Mouse (Mus musculus): ENCODE measurements around the gene Rab10. TPM values are rescaled to one million over a fixed set of nuclear protein-coding genes. Genes with fewer than 3 reads are reported as not detected.

The Rab10 gene
- polyA plus RNA-seq, 1 experiment from 2014 or later = 88.8 TPM

DNA sequence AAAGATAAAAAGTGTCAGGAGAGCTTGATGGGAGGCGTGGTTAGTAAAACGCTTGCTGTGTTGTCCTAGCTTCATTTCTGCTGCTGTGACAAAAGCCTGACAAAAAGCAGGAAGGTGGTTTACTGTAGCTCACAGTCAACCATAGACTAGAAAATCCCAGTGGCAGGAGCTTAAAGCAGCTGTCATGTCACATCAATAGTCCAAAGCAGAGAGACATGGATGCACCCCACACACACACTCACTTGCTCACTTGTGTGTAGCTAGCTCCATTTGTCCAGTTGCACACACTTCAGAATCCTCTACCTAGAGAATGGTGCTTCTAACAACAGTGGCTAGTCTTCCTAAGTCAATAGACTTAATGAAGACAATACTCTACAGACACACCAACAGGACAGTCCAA lies 42.4 kb downstream of the Rab10 start:
- no peak overlapping the region for H3K4me3 ChIP-seq (ENCODE audit: low read depth, low read length)
- no peak overlapping the region for H3K9ac ChIP-seq (replicated peaks; ENCODE audit: low read depth, low read length)
- no peaks in the 10 kb centered on the region for H3K27me3 ChIP-seq (ENCODE audit: control insufficient read depth, insufficient read depth, low read length)
- H3K36me3 ChIP-seq (ENCODE audit: control insufficient read depth, insufficient read depth, low read length) = no peaks in the 10 kb centered on the region; the same call in 1 of the 2 replicates
- ATAC-seq (ENCODE audit: insufficient number of reproducible peaks, insufficient read depth, low FRiP score, low read depth) = no peak
- H3K4me2 ChIP-seq (replicated peaks; ENCODE audit: low read depth, low read length) = no peak overlapping the region
- no peak overlapping the region for H3K27ac ChIP-seq (ENCODE audit: low read length)
- H3K4me1 ChIP-seq (ENCODE audit: control insufficient read depth, insufficient read depth, low read length) = no peaks in the 10 kb centered on the region
- H3K9me3 ChIP-seq (ENCODE audit: control insufficient read depth, low read depth, low read length) = no peaks in the 10 kb centered on the region
- 83% methylated on average over 2 of the region's 2 CpGs for WGBS

GRCm38 (mm10) chr12:3265188-3265587 lies 44.6 kb downstream of the Rab10 start:
- Histone ChIP-seq H3K9me3 (ENCODE audit: control insufficient read depth, low read depth, low read length) (no peaks in the 10 kb centered on the region), H3K4me3 (ENCODE audit: low read depth, low read length) (no peak overlapping the region), H3K4me2 (replicated peaks; ENCODE audit: low read depth, low read length) (no peak overlapping the region), H3K36me3 (ENCODE audit: control insufficient read depth, insufficient read depth, low read length) (peaks cover 3% of the 10 kb centered on the region; the same call in 1 of the 2 replicates), H3K4me1 (ENCODE audit: control insufficient read depth, insufficient read depth, low read length) (no peaks in the 10 kb centered on the region), H3K9ac (replicated peaks; ENCODE audit: low read depth, low read length) (no peak overlapping the region), H3K27me3 (ENCODE audit: control insufficient read depth, insufficient read depth, low read length) (no peaks in the 10 kb centered on the region), H3K27ac (ENCODE audit: low read length) (no peak overlapping the region)
- ATAC-seq (ENCODE audit: insufficient number of reproducible peaks, insufficient read depth, low FRiP score, low read depth) = no peak
- 92% methylated on average over 2 of the region's 2 CpGs for WGBS

- ATAC-seq (ENCODE audit: insufficient number of reproducible peaks, insufficient read depth, low FRiP score, low read depth) = no peak
- Histone ChIP-seq H3K4me3 (ENCODE audit: low read depth, low read length) (no peak overlapping the region), H3K4me1 (ENCODE audit: control insufficient read depth, insufficient read depth, low read length) (no peaks in the 10 kb centered on the region), H3K27ac (ENCODE audit: low read length) (no peak overlapping the region), H3K36me3 (ENCODE audit: control insufficient read depth, insufficient read depth, low read length) (peaks cover 5% of the 10 kb centered on the region; the same call in 1 of the 2 replicates), H3K9me3 (ENCODE audit: control insufficient read depth, low read depth, low read length) (no peaks in the 10 kb centered on the region), H3K27me3 (ENCODE audit: control insufficient read depth, insufficient read depth, low read length) (no peaks in the 10 kb centered on the region), H3K4me2 (replicated peaks; ENCODE audit: low read depth, low read length) (no peak overlapping the region), H3K9ac (replicated peaks; ENCODE audit: low read depth, low read length) (no peak overlapping the region)
- 68% methylated on average over 2 of the region's 2 CpGs for WGBS
Measured at GRCm38 (mm10) chr12:3264449-3264848, 45.3 kb downstream of the Rab10 start.

GRCm38 (mm10) chr12:3261596-3261995 lies 48.2 kb downstream of the Rab10 start:
- Histone ChIP-seq H3K9me3 (ENCODE audit: control insufficient read depth, low read depth, low read length) (no peaks in the 10 kb centered on the region), H3K36me3 (ENCODE audit: control insufficient read depth, insufficient read depth, low read length) (peaks cover 5% of the 10 kb centered on the region; the same call in 1 of the 2 replicates), H3K4me1 (ENCODE audit: control insufficient read depth, insufficient read depth, low read length) (no peaks in the 10 kb centered on the region), H3K27me3 (ENCODE audit: control insufficient read depth, insufficient read depth, low read length) (no peaks in the 10 kb centered on the region), H3K4me2 (replicated peaks; ENCODE audit: low read depth, low read length) (no peak overlapping the region), H3K9ac (replicated peaks; ENCODE audit: low read depth, low read length) (no peak overlapping the region), H3K27ac (ENCODE audit: low read length) (no peak overlapping the region), H3K4me3 (ENCODE audit: low read depth, low read length) (no peak overlapping the region)
- no peak for ATAC-seq (ENCODE audit: insufficient number of reproducible peaks, insufficient read depth, low FRiP score, low read depth)
- WGBS = 97% methylated on average over 25 of the region's 25 CpGs

DNA sequence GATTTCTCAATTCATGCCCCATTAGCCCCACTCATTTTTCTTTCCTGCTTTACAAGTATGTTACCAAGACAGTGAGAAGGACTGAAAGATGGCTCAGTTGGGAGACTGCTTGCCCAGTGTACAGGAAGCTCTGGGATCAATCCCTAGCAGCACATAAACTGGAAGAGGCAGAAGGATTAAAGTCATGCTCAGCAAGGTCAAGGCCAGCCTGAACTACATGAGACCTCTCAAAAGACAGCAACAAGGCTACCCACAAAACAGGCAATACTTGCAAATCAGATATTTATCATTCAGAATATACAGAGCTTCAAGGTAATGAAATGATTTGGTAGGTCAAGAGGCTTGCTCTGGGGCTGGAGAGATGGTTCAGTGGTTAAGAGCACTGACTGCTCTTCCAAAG lies 53.8 kb downstream of the Rab10 start:
- H3K4me1 ChIP-seq (ENCODE audit: control insufficient read depth, insufficient read depth, low read length) = no peaks in the 10 kb centered on the region
- no peak overlapping the region for H3K9ac ChIP-seq (replicated peaks; ENCODE audit: low read depth, low read length)
- H3K27ac ChIP-seq (ENCODE audit: low read length) = no peak overlapping the region
- ATAC-seq (ENCODE audit: insufficient number of reproducible peaks, insufficient read depth, low FRiP score, low read depth) = no peak
- no peak overlapping the region for H3K4me2 ChIP-seq (replicated peaks; ENCODE audit: low read depth, low read length)
- H3K36me3 ChIP-seq (ENCODE audit: control insufficient read depth, insufficient read depth, low read length) = peaks cover 31% of the 10 kb centered on the region
- no peaks in the 10 kb centered on the region for H3K27me3 ChIP-seq (ENCODE audit: control insufficient read depth, insufficient read depth, low read length)
- H3K9me3 ChIP-seq (ENCODE audit: control insufficient read depth, low read depth, low read length) = no peaks in the 10 kb centered on the region
- H3K4me3 ChIP-seq (ENCODE audit: low read depth, low read length) = no peak overlapping the region

GRCm38 (mm10) chr12:3255435-3255834 lies 54.3 kb downstream of the Rab10 start:
- ATAC-seq (ENCODE audit: insufficient number of reproducible peaks, insufficient read depth, low FRiP score, low read depth) = no peak
- Histone ChIP-seq H3K27me3 (ENCODE audit: control insufficient read depth, insufficient read depth, low read length) (no peaks in the 10 kb centered on the region), H3K4me2 (replicated peaks; ENCODE audit: low read depth, low read length) (no peak overlapping the region), H3K36me3 (ENCODE audit: control insufficient read depth, insufficient read depth, low read length) (peaks cover 36% of the 10 kb centered on the region), H3K4me3 (ENCODE audit: low read depth, low read length) (no peak overlapping the region), H3K4me1 (ENCODE audit: control insufficient read depth, insufficient read depth, low read length) (no peaks in the 10 kb centered on the region), H3K9ac (replicated peaks; ENCODE audit: low read depth, low read length) (no peak overlapping the region), H3K27ac (ENCODE audit: low read length) (no peak overlapping the region), H3K9me3 (ENCODE audit: control insufficient read depth, low read depth, low read length) (no peaks in the 10 kb centered on the region)
- WGBS = 89% methylated on average over 2 of the region's 2 CpGs

GRCm38 (mm10) chr12:3253591-3253990 lies 56.2 kb downstream of the Rab10 start:
- Histone ChIP-seq H3K27ac (ENCODE audit: low read length) (no peak overlapping the region), H3K9ac (replicated peaks; ENCODE audit: low read depth, low read length) (no peak overlapping the region), H3K36me3 (ENCODE audit: control insufficient read depth, insufficient read depth, low read length) (peaks cover 49% of the 10 kb centered on the region), H3K27me3 (ENCODE audit: control insufficient read depth, insufficient read depth, low read length) (no peaks in the 10 kb centered on the region), H3K4me2 (replicated peaks; ENCODE audit: low read depth, low read length) (no peak overlapping the region), H3K9me3 (ENCODE audit: control insufficient read depth, low read depth, low read length) (no peaks in the 10 kb centered on the region), H3K4me1 (ENCODE audit: control insufficient read depth, insufficient read depth, low read length) (no peaks in the 10 kb centered on the region), H3K4me3 (ENCODE audit: low read depth, low read length) (no peak overlapping the region)
- no peak for ATAC-seq (ENCODE audit: insufficient number of reproducible peaks, insufficient read depth, low FRiP score, low read depth)

DNA sequence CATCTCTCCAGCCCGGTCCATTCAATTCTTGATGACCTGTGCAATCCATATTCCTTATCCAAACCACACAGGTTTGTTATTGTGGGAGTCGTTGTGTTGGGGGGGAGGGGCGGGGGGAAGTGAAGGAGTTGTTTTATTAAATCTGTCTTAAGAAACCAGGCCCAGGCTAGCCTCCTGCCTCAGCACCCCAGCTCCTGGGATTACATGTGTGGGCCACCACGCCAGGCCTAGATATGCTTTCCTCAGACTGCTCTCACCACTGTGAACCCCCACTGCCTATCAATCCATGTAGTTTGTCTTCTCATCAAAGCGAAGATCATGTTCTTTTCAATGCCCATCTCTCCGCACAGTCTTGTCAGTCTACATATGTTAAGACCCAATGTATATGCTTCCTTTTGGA lies 63.7 kb downstream of the Rab10 start:
- Histone ChIP-seq H3K9ac (replicated peaks; ENCODE audit: low read depth, low read length) (no peak overlapping the region), H3K36me3 (ENCODE audit: control insufficient read depth, insufficient read depth, low read length) (peaks cover 25% of the 10 kb centered on the region), H3K4me3 (ENCODE audit: low read depth, low read length) (no peak overlapping the region), H3K27ac (ENCODE audit: low read length) (no peak overlapping the region), H3K9me3 (ENCODE audit: control insufficient read depth, low read depth, low read length) (no peaks in the 10 kb centered on the region), H3K4me1 (ENCODE audit: control insufficient read depth, insufficient read depth, low read length) (no peaks in the 10 kb centered on the region), H3K27me3 (ENCODE audit: control insufficient read depth, insufficient read depth, low read length) (no peaks in the 10 kb centered on the region), H3K4me2 (replicated peaks; ENCODE audit: low read depth, low read length) (no peak overlapping the region)
- ATAC-seq (ENCODE audit: insufficient number of reproducible peaks, insufficient read depth, low FRiP score, low read depth) = no peak
- 90% methylated on average over 6 of the region's 6 CpGs for WGBS

DNA sequence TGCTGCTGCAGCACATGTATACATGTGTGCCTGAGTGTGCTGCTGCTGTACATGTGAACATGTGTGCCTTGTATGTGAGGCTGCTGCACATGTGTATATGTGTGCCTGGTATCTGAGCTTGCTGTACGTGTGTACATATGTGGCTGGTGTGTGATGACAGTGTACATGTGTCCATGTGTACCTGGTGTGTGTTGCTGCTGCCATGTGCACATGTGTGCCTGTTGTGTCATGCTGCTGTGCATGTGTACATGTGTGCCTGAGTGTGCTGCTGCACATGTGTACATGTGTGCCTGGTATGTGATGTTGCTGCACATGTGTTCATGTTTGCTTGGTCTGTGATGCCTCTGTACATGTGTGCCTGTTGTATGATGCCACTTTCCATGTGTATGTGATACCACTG lies 70.2 kb downstream of the Rab10 start:
- WGBS = 97% methylated on average over 1 of the region's 1 CpGs
- no peaks in the 10 kb centered on the region for H3K4me1 ChIP-seq (ENCODE audit: control insufficient read depth, insufficient read depth, low read length)
- no peaks in the 10 kb centered on the region for H3K27me3 ChIP-seq (ENCODE audit: control insufficient read depth, insufficient read depth, low read length)
- H3K9me3 ChIP-seq (ENCODE audit: control insufficient read depth, low read depth, low read length) = no peaks in the 10 kb centered on the region
- no peak overlapping the region for H3K9ac ChIP-seq (replicated peaks; ENCODE audit: low read depth, low read length)
- no peak overlapping the region for H3K4me3 ChIP-seq (ENCODE audit: low read depth, low read length)
- no peak overlapping the region for H3K4me2 ChIP-seq (replicated peaks; ENCODE audit: low read depth, low read length)
- H3K27ac ChIP-seq (ENCODE audit: low read length) = no peak overlapping the region
- H3K36me3 ChIP-seq (ENCODE audit: control insufficient read depth, insufficient read depth, low read length) = peaks cover 22% of the 10 kb centered on the region
- no peak for ATAC-seq (ENCODE audit: insufficient number of reproducible peaks, insufficient read depth, low FRiP score, low read depth)

Data from stomach, embryonic 14.5 days (tissue).